Mouse (Mus musculus) megakaryocyte, embryonic 14.5 days (primary cell): ENCODE results near the gene Cyp2c54.
"Not testable (repeated sequence)": the region's sequence is repeated elsewhere in the genome, so short reads cannot be mapped to it uniquely, and the experiment has no call there.

Source experiments
- FLI1 ChIP-seq: IDR thresholded peaks from 2 replicates; pipeline ENCODE4 v1.6.1; 2012; ENCODE audit warnings: low read length, inconsistent platforms, mixed read lengths
- GATA1 ChIP-seq: IDR thresholded peaks from 3 replicates; pipeline ENCODE4 v1.6.1; 2012; ENCODE audit warnings: mixed read lengths, low read length, inconsistent platforms, borderline replicate concordance

DNA sequence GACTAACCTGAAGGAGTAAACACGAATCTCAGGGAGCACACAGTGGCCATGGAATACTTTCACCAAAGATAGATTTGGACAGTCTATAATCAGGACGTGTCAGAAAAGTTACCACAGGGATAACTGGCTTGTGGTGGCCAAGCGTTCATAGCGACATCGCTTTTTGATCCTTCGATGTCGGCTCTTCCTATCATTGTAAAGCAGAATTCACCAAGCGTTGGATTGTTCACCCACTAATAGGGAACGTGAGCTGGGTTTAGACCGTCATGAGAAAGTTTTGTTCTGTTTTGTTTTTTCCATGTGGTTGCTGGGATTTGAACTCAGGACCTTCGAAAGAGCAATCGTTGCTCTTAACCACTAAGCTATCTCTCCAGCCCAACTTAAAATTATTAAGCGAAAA, 46.0 kb upstream of the Cyp2c54 start:
- not testable (repeated sequence) for TF ChIP-seq GATA1, FLI1
